Mouse (Mus musculus) kidney, postnatal 25 days (tissue): Measurements from ENCODE around the gene Gm49320.

Experiments
- DNase-seq, 2 experiments: peaks; one replicate each; pipeline ENCODE4 v3.0.0; 2021; ENCODE audit warnings: mixed read lengths in 2 of 2

The Gm49320 gene

GRCm38 (mm10) chr8:4226739-4227347, 11.8 kb upstream of the Gm49320 start, which contains the start of gene Lrrc8e:
Gene Lrrc8e, plus strand, starts transcription at chr8:4226827.
- peak in 1 of 2 experiments; percentile 60 for DNase-seq

GRCm38 (mm10) chr8:4227919-4228318, 10.7 kb upstream of the Gm49320 start:
- no peak for DNase-seq

GRCm38 (mm10) chr8:4229784-4230183, 8.9 kb upstream of the Gm49320 start:
- no peak for DNase-seq

- DNase-seq: no peak
Measured at GRCm38 (mm10) chr8:4230612-4231351, 7.9 kb upstream of the Gm49320 start.

GRCm38 (mm10) chr8:4237814-4238433, 741 bp upstream of the Gm49320 start:
- DNase-seq: peak; percentile 33 to 54

- peak in 1 of 2 experiments; percentile 22 for DNase-seq
Measured at GRCm38 (mm10) chr8:4239193-4239890, 677 bp downstream of the Gm49320 start.

GRCm38 (mm10) chr8:4245061-4245460, 6.4 kb downstream of the Gm49320 start:
- peak in 1 of 2 experiments; percentile 23 for DNase-seq

- DNase-seq: peak in 1 of 2 experiments; percentile 38
Measured at GRCm38 (mm10) chr8:4245737-4246136, 7.1 kb downstream of the Gm49320 start.

- DNase-seq: no peak
Measured at GRCm38 (mm10) chr8:4247241-4247640, 8.6 kb downstream of the Gm49320 start.

GRCm38 (mm10) chr8:4247951-4248540, 9.4 kb downstream of the Gm49320 start, which contains the start of gene Tgfbr3l:
Gene Tgfbr3l, plus strand, starts transcription at chr8:4248214.
- DNase-seq: peak in 1 of 2 experiments; percentile 34

GRCm38 (mm10) chr8:4249213-4249612, 10.5 kb downstream of the Gm49320 start:
- DNase-seq: peak in 1 of 2 experiments; percentile 44

- peak; percentile 89 for DNase-seq
Measured at GRCm38 (mm10) chr8:4250306-4250970, 11.8 kb downstream of the Gm49320 start.

GRCm38 (mm10) chr8:4252116-4252760, 13.6 kb downstream of the Gm49320 start:
- DNase-seq: no peak

- DNase-seq: peak; percentile 98 to 99
Measured at GRCm38 (mm10) chr8:4252934-4253841, 14.5 kb downstream of the Gm49320 start, which contains the start of gene Snapc2. Gene Snapc2, plus strand, starts transcription at chr8:4253080.

GRCm38 (mm10) chr8:4254001-4254400, 15.3 kb downstream of the Gm49320 start:
- DNase-seq: peak; percentile 86 to 90

- DNase-seq: peak in 1 of 2 experiments; percentile 30
Measured at GRCm38 (mm10) chr8:4255471-4255870, 16.8 kb downstream of the Gm49320 start.

- DNase-seq: peak in 1 of 2 experiments; percentile 31
Measured at GRCm38 (mm10) chr8:4256911-4257310, 18.2 kb downstream of the Gm49320 start.

- no peak for DNase-seq
Measured at GRCm38 (mm10) chr8:4257350-4257749, 18.7 kb downstream of the Gm49320 start.

GRCm38 (mm10) chr8:4258233-4258632, 19.6 kb downstream of the Gm49320 start:
- peak; percentile 69 to 72 for DNase-seq

- no peak for DNase-seq
Measured at GRCm38 (mm10) chr8:4258678-4259077, 20.0 kb downstream of the Gm49320 start.
